Mouse (Mus musculus) cerebellum, postnatal 10 days (tissue): ENCODE measurements at regions not wholly inside any gene's neighbourhood (a gene's known extent, or its start where the extent isn't known, plus 50 kb on each side); places are given as distances from the start of the nearest gene placed in this dataset.

Source experiments
- DNase-seq, 2 experiments: peaks; one replicate each; pipeline ENCODE4 v3.0.0; 2021; ENCODE audit warnings: mixed read lengths in 2 of 2

DNA sequence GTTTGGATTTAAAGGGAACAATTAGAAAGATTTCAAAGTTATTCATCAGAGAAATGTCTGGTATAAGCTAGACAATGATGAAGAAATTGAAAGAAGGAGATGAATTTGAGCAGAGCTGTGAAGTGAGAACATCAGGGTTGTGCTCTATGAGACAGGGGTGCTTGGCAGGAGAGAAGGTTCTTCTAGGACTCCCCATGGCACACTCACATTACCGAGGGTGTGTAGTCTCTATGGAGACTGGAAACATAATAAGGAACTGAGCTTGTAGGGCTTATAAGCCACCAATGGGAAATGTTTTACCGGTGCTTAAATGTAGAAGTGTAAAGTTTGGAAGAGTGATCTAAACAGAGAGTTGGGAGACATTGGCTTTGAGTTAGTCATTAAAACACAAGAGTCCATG is 889.9 kb downstream of the Stim2 start:
- no peak for DNase-seq

DNA sequence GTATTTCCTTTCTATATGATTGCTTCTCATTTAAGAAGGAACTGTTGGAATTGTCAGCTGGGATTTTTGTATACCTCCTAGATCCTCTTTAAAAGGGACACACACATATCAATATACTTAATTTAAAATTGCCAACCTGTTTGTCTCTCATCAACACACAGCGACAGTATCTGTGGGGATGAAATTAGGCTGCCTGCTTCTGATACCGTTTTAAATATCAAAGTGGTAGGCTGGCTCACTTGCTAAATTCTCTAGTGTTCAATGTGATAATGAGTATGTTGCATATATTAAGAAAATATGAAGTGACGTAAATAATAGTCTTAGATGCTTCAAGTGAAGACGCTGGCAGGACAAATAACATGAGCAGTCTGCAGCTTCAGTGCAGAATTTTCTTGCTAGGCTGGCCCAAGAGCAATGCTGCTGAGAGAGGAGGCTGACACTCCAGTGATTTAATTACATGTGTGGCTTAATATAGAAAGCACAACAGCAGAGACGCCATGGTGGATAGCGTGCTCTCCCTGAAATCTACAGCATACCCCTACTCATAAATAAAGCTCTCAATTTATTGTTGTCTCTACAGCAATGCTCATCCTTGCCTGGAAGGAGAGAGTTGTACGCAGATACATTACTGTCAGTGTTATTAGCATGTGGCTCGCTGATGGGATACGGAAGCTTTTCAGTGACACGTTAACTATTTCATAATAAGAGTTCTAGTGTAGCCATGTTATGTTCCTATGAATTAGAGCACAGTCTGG is 896.4 kb downstream of the Stim2 start:
- DNase-seq = peak; percentile 3 to 4
